Mouse (Mus musculus) olfactory bulb, adult 2 months (tissue): ENCODE data around the gene Vps52.

Source experiments
- CTCF ChIP-seq: fragments of 200-500 bp; IDR thresholded peaks from 2 replicates; pipeline ENCODE4 v1.5.1; 2012; ENCODE audit warnings: low read depth, mild to moderate bottlenecking, low read length, moderate library complexity; ENCODE audit not compliant: insufficient read depth
- POLR2A ChIP-seq: fragments of 200-500 bp; IDR thresholded peaks from 2 replicates; pipeline ENCODE4 v1.6.1; 2012; ENCODE audit warnings: mild to moderate bottlenecking, low read depth, low read length, moderate library complexity; ENCODE audit not compliant: insufficient read depth

- TF ChIP-seq CTCF (no peak), POLR2A (no peak)
Observed at GRCm38 (mm10) chr17:33994959-33995358, 39.3 kb downstream of the Vps52 start.
